Mouse (Mus musculus): ENCODE measurements around the gene Sh3glb2. TPM values are rescaled to one million over a fixed set of nuclear protein-coding genes. Genes with fewer than 3 reads are reported as not detected.

Sh3glb2 gene
- total RNA-seq, 2 experiments from 2014 or later = 34.6 to 42.9 TPM

GRCm38 (mm10) chr2:30380564-30381376 lies 21.6 kb upstream of the Sh3glb2 start:
- peak in 1 of 2 experiments; percentile 70 for DNase-seq

GRCm38 (mm10) chr2:30379307-30379706 lies 20.2 kb upstream of the Sh3glb2 start:
- no peak for DNase-seq

- no peak for DNase-seq
These were observed 18.6 kb upstream of the Sh3glb2 start for GRCm38 (mm10) chr2:30377721-30378120.

DNA sequence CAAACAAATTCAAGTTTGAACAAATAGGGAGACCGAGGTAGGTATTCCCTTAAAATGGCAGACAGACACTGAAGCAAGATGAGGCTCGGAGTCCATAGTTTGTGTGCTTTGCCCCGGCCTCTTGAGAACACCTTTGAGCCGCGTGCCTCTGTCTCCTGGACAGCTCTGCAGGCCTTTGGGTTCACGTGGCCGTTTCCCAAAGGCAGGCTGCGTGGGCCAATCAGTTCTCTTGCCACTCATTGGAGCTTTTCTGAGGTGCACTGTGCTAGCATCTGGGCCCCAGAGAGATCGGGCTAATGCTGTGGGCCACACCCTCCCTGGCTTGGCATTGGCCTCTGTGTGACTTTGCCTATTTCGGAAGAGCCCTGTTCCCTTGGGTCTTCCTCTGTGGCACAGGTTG lies 16.8 kb upstream of the Sh3glb2 start:
- no peak for DNase-seq

- DNase-seq = no peak
These were observed 13.6 kb upstream of the Sh3glb2 start for GRCm38 (mm10) chr2:30372726-30373125.

- DNase-seq = no peak
These were observed 12.4 kb upstream of the Sh3glb2 start for GRCm38 (mm10) chr2:30371544-30371943.

GRCm38 (mm10) chr2:30366203-30366602 lies 7.1 kb upstream of the Sh3glb2 start:
- DNase-seq = peak; percentile 54 to 61

DNA sequence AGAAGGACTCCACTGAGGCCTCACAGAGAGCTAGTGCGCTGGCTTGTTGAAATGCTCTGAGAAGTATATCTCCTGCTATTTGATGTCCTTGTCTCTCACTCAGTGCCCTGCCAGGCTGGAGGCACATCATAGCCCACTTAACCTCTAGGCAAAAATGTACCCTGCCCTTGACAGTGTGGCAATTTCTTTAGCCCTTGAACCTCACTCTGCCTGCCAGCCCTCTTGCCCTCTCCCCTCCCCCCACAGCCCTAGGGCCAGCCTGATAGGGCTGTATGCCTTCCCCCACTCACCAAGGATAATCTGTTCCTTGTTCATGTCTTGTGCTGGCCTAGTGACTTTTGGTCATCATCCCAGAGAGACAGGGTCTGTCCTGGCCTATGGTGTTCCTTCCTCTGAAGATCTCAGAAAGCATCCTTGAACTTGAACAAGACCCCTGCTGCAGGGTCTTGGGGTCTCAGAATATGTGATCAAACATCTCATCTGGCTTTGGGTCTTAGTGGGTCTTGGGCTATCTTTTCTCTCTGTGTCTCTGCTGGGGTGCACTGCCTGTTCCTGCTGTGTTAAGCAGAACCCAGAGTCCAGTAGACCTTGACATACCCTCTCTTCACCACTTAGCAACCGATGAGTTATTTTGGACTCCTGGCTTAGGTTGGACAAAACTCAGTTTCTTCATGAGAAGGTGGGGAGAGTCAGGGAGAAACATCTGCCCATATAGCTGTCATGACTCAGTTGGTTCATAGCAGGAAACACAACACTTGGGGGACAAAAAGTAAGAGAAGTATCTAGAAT lies 6.3 kb upstream of the Sh3glb2 start:
- DNase-seq = peak in 1 of 2 experiments; percentile 36

GRCm38 (mm10) chr2:30363773-30364650 lies 4.9 kb upstream of the Sh3glb2 start, which contains the start of gene Miga2:
Miga2 (plus strand) TSS chr2:30364233.
- DNase-seq = peak; percentile 99 to 100

DNA sequence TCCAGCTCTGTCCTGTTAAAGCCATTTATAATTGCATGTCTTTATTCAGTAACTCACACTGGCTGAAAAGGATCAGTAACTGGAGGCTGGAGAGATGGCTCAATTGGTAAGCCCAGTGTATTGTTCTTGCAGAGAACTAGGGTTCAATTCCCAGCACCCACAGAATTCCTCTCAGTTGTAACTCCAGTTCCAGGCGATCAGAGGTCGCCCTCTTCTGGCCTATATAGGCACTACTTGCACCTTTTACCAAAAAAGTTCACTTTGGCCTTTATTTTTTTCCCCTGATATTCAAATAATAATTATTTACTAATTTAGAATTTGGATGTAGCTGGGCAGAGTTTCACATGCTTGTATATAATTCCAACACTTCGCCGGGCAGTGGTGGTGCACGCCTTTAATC lies 3.7 kb upstream of the Sh3glb2 start:
- no peak for DNase-seq

DNA sequence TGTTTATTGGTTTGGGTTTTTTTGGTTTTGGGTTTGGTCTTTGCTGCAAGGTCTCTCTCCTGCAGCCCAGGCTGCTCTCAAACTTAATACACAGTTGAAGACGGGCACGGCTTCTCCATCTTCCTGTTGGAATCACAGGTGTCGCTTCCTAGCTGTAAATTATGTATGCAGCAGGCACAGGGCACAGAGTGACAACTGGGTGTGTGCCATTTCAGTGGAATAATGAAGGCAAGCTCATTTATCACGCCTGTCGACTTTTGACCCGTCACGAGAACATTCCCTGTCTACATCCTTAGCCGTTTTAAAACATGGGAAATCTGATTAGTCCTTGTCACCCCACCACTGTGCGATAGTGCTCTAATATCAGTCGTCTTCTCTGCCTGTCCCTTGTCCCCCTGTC lies 1.5 kb upstream of the Sh3glb2 start:
- DNase-seq = no peak

DNA sequence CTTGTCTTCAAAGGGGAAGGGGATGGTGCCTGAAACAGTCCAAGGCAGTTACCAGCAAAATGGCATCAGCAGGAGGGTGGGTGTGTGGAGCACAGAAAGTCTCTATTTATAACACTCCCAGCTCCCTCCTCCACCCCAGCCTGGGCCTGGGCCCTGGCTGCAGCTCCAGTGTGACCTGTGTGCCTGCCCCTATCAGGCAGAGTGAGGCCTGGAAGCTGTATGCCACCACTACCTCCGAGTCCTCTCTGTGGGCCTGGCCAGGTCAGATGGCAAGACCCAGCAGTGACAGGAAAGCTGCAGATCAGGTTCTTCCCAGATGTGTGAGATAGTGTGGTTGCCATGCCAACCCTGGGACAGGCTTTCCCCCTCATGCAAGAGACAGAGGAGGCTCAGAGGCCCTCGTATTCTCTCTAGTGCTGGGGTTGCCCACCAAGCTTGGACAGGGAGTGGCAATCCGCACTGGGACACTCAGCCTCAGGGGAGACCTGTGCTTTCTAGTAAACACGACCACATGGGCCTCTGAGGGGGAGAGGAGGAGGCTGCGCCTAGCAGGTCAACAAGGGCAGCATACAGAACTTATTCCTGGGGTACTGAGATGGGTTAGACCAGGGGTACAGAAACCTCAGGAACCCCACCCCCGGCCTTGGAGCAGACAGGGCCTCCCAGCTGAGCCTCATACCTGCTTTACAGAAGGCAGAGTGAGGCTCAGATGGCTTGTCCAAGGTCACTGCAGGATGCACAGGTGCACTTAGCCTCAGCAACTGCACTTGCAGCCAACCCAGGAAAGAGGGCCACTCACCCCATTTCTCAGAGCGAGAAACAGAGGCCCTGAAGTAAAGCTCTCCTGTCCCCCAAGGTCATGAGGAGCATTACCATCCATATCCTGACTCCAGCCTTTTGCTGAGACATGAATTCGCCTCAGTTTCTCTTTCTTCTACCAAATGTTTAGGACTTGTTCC lies 1.3 kb downstream of the Sh3glb2 start:
- peak; percentile 43 to 56 for DNase-seq

GRCm38 (mm10) chr2:30356906-30357305 lies 2.2 kb downstream of the Sh3glb2 start:
- no peak for DNase-seq

DNA sequence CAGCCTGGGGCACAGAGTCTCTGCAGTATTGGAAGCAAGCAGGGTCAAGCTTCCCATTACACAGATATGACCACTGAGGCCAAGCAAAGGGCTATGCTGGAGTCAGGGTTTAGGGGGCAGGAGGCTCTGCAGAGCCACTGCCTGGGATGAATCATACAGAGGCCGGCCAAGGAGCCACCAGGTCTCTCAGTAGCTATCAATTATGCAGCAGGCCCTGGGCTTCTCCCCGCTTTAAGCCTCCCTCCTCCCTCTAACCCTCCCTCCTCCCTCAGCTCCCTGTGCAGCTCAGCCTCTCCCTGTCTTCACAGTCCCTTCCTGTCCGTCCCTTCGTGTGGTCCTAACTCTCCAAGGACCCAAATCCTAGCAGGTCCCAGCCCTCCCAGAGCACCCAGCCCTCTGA lies 2.9 kb downstream of the Sh3glb2 start:
- no peak for DNase-seq

GRCm38 (mm10) chr2:30355861-30356260 lies 3.3 kb downstream of the Sh3glb2 start:
- DNase-seq = no peak

GRCm38 (mm10) chr2:30351149-30351548 lies 8.0 kb downstream of the Sh3glb2 start:
- DNase-seq = peak; percentile 29 to 57

DNA sequence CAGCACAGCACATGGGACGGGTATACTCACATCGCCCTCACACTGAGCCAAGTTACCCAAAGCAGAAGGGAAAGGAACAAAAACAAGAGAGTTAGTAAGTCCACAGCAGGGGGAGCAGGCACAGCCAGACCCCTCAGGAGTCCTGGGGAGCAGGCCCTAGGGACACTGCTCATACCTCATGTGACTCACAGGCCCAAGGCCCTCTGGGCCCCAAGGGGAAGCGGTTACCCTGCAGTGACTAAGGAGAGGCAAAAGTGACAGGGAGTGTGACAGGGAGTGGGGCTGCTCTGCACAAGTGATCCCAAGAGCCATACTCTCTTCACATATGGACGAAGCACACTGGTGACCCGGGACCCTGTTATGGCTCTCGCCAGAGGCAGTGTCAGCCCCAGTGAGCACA lies 9.9 kb downstream of the Sh3glb2 start:
- DNase-seq = no peak

DNA sequence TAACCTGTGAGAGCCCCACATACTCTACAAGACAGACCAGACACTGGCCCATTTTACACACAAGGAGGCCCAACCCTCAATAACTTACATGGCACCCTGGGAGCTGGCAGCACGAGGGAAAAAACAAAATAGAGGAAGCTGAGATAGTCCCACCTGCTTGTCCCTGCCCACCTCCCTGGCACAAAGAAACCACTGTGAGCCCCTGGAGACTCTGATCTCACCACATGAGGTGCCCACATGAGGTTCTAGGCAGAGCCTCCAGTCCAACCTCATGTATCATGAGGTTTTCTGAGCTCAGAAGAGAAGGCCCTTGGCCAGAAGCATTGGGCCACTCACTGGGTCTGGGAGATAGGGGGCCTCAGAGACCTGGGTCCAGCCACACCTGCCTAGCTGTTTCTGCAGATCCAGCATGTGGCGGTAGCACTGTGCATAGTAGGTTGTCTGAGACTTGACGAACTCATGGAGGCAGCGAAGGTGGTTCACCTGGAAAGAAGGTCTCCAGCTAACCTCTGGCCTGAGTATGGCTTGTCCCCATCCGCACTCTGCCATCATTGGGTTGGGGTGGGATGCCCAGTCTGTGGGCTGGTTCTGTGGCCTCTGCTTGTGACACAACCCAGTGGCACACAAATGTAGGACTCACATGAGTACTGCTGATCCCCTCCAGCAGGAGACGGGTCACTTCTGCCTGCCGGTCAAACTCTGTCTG lies 13.0 kb downstream of the Sh3glb2 start:
- no peak for DNase-seq

- peak; percentile 63 to 65 for DNase-seq
These were observed 15.5 kb downstream of the Sh3glb2 start for GRCm38 (mm10) chr2:30343601-30344137.

- DNase-seq = no peak
These were observed 16.6 kb downstream of the Sh3glb2 start for GRCm38 (mm10) chr2:30342544-30342943.

Measured in heart, adult 18-20 months (tissue).